Mouse (Mus musculus): Measurements from ENCODE around the gene Zfp954.

GRCm38 (mm10) chr7:7120921-7121601 is at the start of gene Zfp954:
- TF ChIP-seq CTCF (IDR thresholded peaks at IDR 0.05; ENCODE audit: low read depth) (peak; percentile 60), EP300 (IDR thresholded peaks at IDR 0.05; ENCODE audit: low read depth) (no peak)

All from liver, postnatal 0 days (tissue).